Mouse (Mus musculus) limb, embryonic 12.5 days (tissue): ENCODE data around the gene Faf1. TPM values are rescaled to one million over a fixed set of nuclear protein-coding genes. Genes with fewer than 3 reads are reported as not detected.

Experiments
- ATAC-seq: fragments of 200-750 bp; cut with Nextera tagmentation; 2 replicates; pipeline ENCODE4 v1.8.0; 2017; ENCODE audit warnings: low read depth, moderate TSS enrichment; ENCODE audit not compliant: insufficient number of reproducible peaks, insufficient read depth, low FRiP score, low TSS enrichment
- H3K27ac ChIP-seq: fragments of 300-500 bp; sonication (generic); 2 replicates; pipeline ENCODE4 v1.5.1; 2016; ENCODE audit warnings: mild to moderate bottlenecking, moderate library complexity
- H3K27me3 ChIP-seq: fragments of 300-500 bp; sonication (generic); 2 replicates; pipeline ENCODE4 v1.6.1; 2016; ENCODE audit warnings: mild to moderate bottlenecking, moderate library complexity
- H3K36me3 ChIP-seq: fragments of 300-500 bp; sonication (generic); 2 replicates; pipeline ENCODE4 v1.6.1; 2016; ENCODE audit warnings: mild to moderate bottlenecking, moderate library complexity
- H3K4me1 ChIP-seq: fragments of 300-500 bp; sonication (generic); replicated peaks from 2 replicates; pipeline ENCODE4 v1.6.1; 2016
- H3K4me2 ChIP-seq: fragments of 300-500 bp; sonication (generic); 2 replicates; pipeline ENCODE4 v1.6.1; 2016; ENCODE audit warnings: mild to moderate bottlenecking, moderate library complexity
- H3K4me3 ChIP-seq: fragments of 300-500 bp; sonication (generic); replicated peaks from 2 replicates; pipeline ENCODE4 v1.5.1; 2016; ENCODE audit warnings: mild to moderate bottlenecking
- H3K9ac ChIP-seq: fragments of 300-500 bp; sonication (generic); replicated peaks from 2 replicates; pipeline ENCODE4 v1.6.1; 2016; ENCODE audit warnings: mild to moderate bottlenecking, moderate library complexity
- H3K9me3 ChIP-seq: fragments of 300-500 bp; sonication (generic); 2 replicates; pipeline ENCODE4 v1.6.1; 2016; ENCODE audit warnings: mild to moderate bottlenecking, moderate library complexity
- WGBS: fragments of 180-500 bp; shearing (Covaris S2); methylation state at CpG from one replicate; pipeline ENCODE4 v1.1.7; 2016; 5-methylcytosine and 5-hydroxymethylcytosine counted together
- polyA plus RNA-seq: library from polyadenylated mRNA; unstranded; fragments of >200 nt; fragmentation: Nextera tagmentation; extraction: Ambion mirVana; gene quantifications from 2 replicates; pipeline ENCODE4 v1.2.1, GENCODE M21; 2016

Faf1 gene
- polyA plus RNA-seq, 1 experiment from 2014 or later = 33.3 TPM

DNA sequence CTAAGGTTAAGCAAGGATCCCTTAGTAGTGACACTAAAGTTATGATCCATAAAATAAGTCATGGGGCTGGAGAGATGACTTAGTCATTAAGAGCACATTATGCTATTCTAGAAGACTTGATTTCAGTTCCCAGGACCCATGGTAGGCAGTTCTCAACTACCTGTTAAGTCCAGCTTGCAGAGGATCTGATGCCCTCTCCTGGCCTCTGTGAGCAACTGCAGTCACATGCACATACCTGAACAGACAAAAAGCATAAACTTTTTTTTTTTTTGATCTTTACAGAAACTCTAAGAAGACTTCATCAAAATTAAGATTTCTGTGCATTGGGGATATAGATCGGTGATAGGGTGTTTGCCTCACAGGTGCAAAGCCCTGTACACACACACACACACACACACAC, 254.1 kb downstream of the Faf1 start:
- H3K9me3 ChIP-seq = no peaks in the 10 kb centered on the region
- H3K36me3 ChIP-seq = 0 out of 2 replicates have a peak, but pooled peaks cover 2% of the 10 kb centered on the region
- no peak for ATAC-seq
- H3K4me3 ChIP-seq = no peak overlapping the region
- H3K27ac ChIP-seq = no peak overlapping the region
- WGBS = 100% methylated on average over 1 of the region's 1 CpGs
- no peak overlapping the region for H3K9ac ChIP-seq
- H3K4me1 ChIP-seq = no peaks in the 10 kb centered on the region
- H3K27me3 ChIP-seq = no peaks in the 10 kb centered on the region
- H3K4me2 ChIP-seq = no peak overlapping the region

DNA sequence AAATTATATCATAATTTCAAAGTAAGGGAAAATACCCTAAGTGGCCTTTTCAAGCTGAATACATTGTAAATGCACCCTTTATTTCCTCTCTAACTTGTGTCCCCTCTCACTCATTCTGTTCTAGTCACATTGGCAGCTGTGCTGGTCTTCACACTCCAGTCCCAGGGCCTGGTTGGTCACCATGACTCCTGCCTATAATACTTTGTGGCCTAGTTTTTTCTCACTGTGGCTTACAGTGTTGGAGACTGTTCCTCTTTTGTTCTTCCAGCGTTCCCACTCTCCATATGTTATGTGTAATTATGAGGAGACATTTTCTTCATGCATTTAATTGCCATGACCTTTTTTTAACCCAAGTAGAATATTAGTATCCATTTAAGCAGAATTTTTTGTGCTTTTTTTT, 254.5 kb downstream of the Faf1 start:
- Histone ChIP-seq H3K4me2 (no peak overlapping the region), H3K36me3 (0 out of 2 replicates have a peak, but pooled peaks cover 5% of the 10 kb centered on the region), H3K9me3 (no peaks in the 10 kb centered on the region), H3K27me3 (no peaks in the 10 kb centered on the region), H3K4me1 (no peaks in the 10 kb centered on the region), H3K4me3 (no peak overlapping the region), H3K27ac (no peak overlapping the region), H3K9ac (no peak overlapping the region)
- WGBS = 89% methylated on average over 1 of the region's 1 CpGs
- ATAC-seq = no peak

DNA sequence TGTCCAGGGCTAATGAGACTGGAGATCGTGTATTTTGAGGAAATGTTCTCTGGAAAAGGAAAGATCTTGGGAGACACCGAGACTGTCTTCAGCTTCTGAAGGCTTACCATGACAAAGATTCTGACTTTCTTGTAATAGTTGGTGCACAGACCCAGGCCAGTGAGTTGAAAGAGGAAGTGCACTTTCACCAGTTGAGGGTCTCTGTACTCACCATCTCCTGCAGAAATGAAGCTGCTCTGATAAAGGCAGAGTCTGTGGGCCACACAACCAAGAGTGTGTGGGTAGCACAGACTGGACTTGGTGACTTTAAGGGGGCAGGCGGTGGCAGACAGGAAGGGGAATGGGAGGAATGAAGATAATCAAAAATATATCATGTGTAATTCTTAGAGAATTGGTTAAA, 260.2 kb downstream of the Faf1 start:
- Histone ChIP-seq H3K27me3 (no peaks in the 10 kb centered on the region), H3K4me1 (no peaks in the 10 kb centered on the region; the same call in 1 of the 2 replicates), H3K4me2 (no peak overlapping the region), H3K27ac (no peak overlapping the region), H3K36me3 (0 out of 2 replicates have a peak, but pooled peaks cover 5% of the 10 kb centered on the region), H3K9ac (no peak overlapping the region), H3K9me3 (no peaks in the 10 kb centered on the region), H3K4me3 (no peak overlapping the region)
- 92% methylated on average over 3 of the region's 3 CpGs for WGBS
- no peak for ATAC-seq

DNA sequence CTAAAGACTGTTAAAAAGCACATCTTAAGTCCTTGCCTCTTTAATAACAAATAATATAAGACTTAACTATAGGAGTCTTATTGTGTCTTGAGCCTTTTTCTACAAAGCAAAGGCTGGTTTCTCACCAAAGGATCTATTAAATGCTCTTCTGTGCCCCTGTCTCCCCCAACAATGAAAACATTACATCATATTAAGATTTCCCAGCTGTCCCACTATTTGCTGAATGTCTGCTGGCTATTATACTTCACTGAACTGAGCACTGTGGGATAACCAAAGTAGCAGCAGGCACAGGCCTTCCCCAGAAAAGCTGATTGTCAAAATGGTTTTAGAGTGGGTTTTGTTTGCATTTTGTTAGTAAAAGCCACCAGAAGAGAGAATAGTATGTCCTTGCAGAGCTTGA, 262.9 kb downstream of the Faf1 start:
- Histone ChIP-seq H3K4me2 (no peak overlapping the region), H3K36me3 (0 out of 2 replicates have a peak, but pooled peaks cover 5% of the 10 kb centered on the region), H3K27ac (no peak overlapping the region), H3K4me1 (no peaks in the 10 kb centered on the region; the same call in 1 of the 2 replicates), H3K9me3 (no peaks in the 10 kb centered on the region), H3K27me3 (no peaks in the 10 kb centered on the region), H3K9ac (no peak overlapping the region), H3K4me3 (no peak overlapping the region)
- no peak for ATAC-seq

DNA sequence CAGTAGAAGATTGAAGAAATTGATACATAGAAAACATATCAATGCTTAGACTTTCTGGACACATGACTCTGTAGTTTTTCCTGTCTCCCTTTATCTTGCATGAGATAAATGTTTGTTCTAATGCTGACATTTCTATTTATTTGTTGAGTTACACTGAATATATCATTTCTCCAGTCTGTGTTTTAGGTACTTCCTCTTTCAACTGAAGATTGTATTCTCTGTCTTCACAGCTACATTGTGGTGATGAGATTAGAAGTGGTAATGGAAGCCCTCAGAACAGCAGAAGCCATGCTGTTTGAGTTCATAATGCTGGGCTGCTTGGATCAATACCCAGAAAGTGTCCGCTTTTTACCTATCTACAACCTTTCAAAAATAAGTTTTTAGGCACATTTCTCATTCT, 269.2 kb downstream of the Faf1 start:
- peaks cover 2% of the 10 kb centered on the region; the same call in 1 of the 2 replicates for H3K36me3 ChIP-seq

DNA sequence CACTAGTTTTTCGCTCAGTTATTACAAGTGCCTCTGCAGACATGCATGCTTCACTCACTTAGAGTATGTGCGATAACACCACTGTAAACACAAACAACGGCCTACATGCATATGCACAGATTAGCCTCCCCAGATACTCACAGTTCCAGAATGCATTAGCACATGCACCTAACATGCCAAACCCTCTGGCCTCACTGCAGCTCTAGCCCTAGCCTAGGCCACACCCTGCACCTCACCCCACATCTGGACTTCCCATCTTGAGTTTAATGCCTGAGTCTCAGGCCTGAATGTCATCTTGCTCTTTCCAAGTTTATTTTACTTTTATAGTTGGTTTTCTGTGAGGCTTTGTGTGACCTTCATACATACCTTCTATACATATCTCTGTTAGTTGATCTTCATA, 272.9 kb downstream of the Faf1 start:
- Histone ChIP-seq H3K4me1 (0 out of 2 replicates have a peak, but pooled peaks cover 3% of the 10 kb centered on the region), H3K27me3 (no peaks in the 10 kb centered on the region), H3K27ac (no peak overlapping the region), H3K9ac (no peak overlapping the region), H3K9me3 (no peaks in the 10 kb centered on the region), H3K36me3 (peaks cover 2% of the 10 kb centered on the region; the same call in 1 of the 2 replicates), H3K4me2 (no peak overlapping the region), H3K4me3 (no peak overlapping the region)
- WGBS = 97% methylated on average over 3 of the region's 3 CpGs
- ATAC-seq = no peak

More for the DNA sequence above, 269.2 kb downstream of the Faf1 start:
- Histone ChIP-seq H3K27ac (no peak overlapping the region), H3K4me2 (no peak overlapping the region), H3K4me3 (no peak overlapping the region), H3K9me3 (no peaks in the 10 kb centered on the region), H3K9ac (no peak overlapping the region), H3K27me3 (no peaks in the 10 kb centered on the region), H3K4me1 (no peaks in the 10 kb centered on the region)
- WGBS = 92% methylated on average over 1 of the region's 1 CpGs
- no peak for ATAC-seq

DNA sequence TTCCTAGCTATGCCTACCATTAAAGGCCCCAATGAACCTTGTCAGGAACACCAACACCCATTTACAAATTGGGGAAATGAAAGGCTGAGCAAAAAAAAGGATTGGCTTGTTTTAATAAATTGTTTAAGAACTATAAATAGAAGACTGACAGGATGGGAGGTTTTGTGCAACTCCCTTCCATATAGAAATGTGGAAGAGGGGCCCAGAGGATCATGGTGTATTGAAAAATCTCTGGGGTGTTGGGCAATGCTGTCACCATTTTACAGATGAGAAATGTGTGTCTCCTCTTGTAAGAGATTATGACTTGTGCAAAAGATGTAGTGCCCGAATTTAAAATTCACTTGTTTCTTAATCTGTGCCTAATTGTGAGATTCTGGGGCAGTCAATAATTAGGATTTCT, 277.1 kb downstream of the Faf1 start:
- WGBS = 91% methylated on average over 1 of the region's 1 CpGs
- Histone ChIP-seq H3K9ac (no peak overlapping the region), H3K27me3 (no peaks in the 10 kb centered on the region), H3K27ac (no peak overlapping the region), H3K4me3 (no peak overlapping the region), H3K36me3 (no peaks in the 10 kb centered on the region), H3K4me2 (no peak overlapping the region), H3K4me1 (0 out of 2 replicates have a peak, but pooled peaks cover 3% of the 10 kb centered on the region), H3K9me3 (no peaks in the 10 kb centered on the region)
- no peak for ATAC-seq

DNA sequence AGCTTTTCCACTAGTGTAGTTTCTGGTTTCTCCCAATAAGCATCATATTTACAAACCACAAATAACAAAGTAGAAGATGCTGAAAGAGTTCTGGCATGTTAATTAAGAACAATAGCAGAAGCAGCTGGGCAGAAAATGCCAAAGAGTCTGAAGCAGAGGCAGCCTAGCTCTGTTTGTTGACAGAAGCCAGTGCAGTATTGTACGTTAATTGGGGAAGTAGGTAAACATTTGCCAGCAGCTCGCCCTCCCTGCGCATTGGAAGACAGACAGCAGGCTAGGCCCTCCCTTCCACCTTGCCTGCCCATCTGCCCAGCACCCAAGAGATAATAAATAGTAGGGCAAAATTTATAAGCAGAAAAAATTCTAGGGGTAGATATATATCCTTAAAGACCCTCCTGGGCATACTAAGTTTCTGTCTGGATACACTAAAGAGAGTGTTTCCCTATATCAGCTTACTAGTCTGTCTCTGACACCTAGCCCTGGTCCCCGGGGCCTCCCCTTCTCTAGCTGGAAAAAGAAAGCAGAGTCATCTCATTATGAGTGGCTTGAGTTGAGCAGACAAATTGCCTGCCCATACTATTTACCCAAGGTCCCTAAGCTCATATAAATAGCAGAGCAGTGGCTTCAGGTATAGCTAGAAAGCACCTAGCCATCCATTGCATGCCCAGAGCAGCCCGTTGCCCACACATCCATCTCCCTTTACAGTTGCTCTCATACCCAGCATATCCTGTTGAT, 284.0 kb downstream of the Faf1 start:
- no peaks in the 10 kb centered on the region for H3K27me3 ChIP-seq
- H3K4me3 ChIP-seq = no peak overlapping the region
- no peak overlapping the region for H3K9ac ChIP-seq
- H3K36me3 ChIP-seq = peaks cover 19% of the 10 kb centered on the region
- ATAC-seq = no peak
- no peaks in the 10 kb centered on the region for H3K9me3 ChIP-seq
- WGBS = 64% methylated on average over 5 of the region's 5 CpGs
- no peak overlapping the region for H3K4me2 ChIP-seq
- peaks cover 8% of the 10 kb centered on the region; the same call in 1 of the 2 replicates for H3K4me1 ChIP-seq
- H3K27ac ChIP-seq = no peak overlapping the region

DNA sequence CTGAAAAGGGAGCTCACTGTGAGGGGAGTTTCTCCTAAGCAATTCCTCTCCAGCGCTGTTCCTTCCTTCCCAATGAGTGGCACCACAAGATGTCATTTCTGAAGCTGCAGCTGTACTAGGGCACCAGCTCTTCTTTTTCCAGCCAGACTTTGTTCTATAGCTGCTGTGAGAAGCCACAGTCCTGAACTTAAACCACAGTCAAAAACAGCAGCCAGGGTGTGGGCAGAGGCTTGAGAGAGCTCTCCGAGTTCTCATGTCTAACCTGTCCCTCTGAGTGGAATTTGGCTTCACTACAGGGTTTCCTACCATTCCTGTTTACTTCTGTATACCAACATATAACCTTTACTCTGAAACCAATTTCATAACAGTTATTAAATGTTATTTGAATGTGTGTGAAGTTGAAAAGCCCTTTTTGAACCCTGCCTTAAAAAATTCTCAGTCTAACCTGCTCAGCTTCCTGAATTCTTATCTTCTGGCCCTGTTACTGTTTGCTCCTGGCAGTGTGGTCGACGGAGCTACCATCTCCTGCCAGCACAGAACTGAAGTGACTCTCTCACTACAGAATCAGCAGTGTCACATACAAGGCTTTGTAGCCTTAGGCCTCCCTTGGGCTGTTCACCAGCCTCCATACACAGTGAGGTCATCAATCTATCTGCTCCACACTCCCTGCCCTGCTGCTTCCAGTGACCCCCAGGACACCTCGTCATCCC, 287.3 kb downstream of the Faf1 start:
- WGBS = 79% methylated on average over 5 of the region's 5 CpGs
- ATAC-seq = no peak
- H3K4me3 ChIP-seq = no peak overlapping the region

DNA sequence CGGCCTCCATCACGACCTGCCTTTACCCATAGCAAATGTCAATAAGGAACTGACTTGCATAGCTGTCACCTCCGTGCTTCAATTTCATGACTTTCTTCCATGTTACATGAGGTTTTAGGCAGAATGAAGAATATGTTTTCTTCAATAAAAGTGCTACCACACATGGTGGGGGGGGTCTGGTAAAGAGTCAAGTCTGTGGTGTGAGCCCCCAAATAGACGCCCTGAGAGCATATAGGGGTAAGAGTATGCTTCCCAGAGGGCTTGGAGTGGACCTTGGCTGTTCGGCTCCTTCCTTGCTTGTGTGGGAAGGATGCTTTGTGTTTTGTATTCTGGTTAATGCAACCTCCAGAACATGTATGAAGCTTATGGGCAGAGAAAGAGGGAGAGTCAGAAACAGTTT, 293.2 kb downstream of the Faf1 start:
- Histone ChIP-seq H3K4me1 (peaks cover 3% of the 10 kb centered on the region), H3K27ac (no peak overlapping the region), H3K27me3 (peaks cover 51% of the 10 kb centered on the region), H3K4me2 (no peak overlapping the region), H3K36me3 (no peaks in the 10 kb centered on the region), H3K9ac (no peak overlapping the region), H3K9me3 (no peaks in the 10 kb centered on the region), H3K4me3 (no peak overlapping the region)
- ATAC-seq = no peak
- WGBS = 82% methylated on average over 5 of the region's 5 CpGs

More for the DNA sequence above, 287.3 kb downstream of the Faf1 start:
- Histone ChIP-seq H3K36me3 (peaks cover 19% of the 10 kb centered on the region), H3K27ac (no peak overlapping the region), H3K27me3 (no peaks in the 10 kb centered on the region), H3K9me3 (no peaks in the 10 kb centered on the region), H3K4me1 (peaks cover 8% of the 10 kb centered on the region; the same call in 1 of the 2 replicates), H3K9ac (no peak overlapping the region), H3K4me2 (no peak overlapping the region)

DNA sequence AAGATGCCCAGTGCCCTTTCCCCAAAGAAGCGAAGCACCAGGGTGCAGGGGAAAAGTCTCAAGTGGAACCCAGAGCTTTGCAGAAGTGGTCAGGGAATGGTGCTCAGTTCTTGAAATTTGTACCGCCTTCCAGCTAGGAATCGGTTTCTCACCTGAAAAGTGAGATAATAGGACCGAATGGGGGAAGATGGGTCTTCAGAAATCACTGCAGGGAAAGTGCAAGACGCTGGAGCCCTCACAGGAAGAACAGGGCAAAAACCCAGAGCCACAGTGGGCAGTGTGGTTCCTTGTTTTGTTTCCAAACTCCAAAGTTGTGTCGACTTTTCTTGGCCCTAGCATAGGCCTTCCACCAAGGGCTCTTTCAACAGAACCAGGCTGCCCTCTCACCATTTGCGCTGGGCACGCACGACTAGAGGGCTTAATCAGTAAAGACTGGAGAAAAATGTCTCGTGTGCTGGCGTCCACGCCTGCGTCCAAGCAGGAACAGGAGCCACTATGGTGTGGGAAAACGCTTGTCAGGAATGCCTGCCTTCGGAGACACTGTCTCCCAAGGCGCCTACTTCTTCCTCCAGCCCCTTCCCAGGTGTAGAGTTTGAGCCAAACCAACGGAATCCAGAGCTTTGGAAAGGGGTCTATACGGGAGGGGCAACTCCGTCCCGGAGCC, 297.7 kb downstream of the Faf1 start:
- WGBS = 2% methylated on average over 20 of the region's 20 CpGs
- Histone ChIP-seq H3K4me2 (peak overlapping the region; percentile 36; the same call in 1 of the 2 replicates), H3K27me3 (peaks cover 94% of the 10 kb centered on the region), H3K9me3 (peaks cover 4% of the 10 kb centered on the region; the same call in 1 of the 2 replicates), H3K4me1 (peaks cover 23% of the 10 kb centered on the region), H3K36me3 (no peaks in the 10 kb centered on the region), H3K9ac (no peak overlapping the region), H3K4me3 (no peak overlapping the region; the same call in 1 of the 2 replicates), H3K27ac (no peak overlapping the region)
- no peak for ATAC-seq
